Mouse (Mus musculus): ENCODE data around the gene Gm20716.

The Gm20716 gene

GRCm38 (mm10) chr2:168230026-168230728, at the start of gene Gm20716, which contains the start of the genes Dpm1 and Mocs3:
TSS of gene Gm20716 (minus strand) at chr2:168230364.
TSS of gene Dpm1 (minus strand) at chr2:168230591.
TSS of gene Mocs3 (plus strand) at chr2:168230622.
- DNase-seq (ENCODE audit: low spot score): peak; percentile 90

DNA sequence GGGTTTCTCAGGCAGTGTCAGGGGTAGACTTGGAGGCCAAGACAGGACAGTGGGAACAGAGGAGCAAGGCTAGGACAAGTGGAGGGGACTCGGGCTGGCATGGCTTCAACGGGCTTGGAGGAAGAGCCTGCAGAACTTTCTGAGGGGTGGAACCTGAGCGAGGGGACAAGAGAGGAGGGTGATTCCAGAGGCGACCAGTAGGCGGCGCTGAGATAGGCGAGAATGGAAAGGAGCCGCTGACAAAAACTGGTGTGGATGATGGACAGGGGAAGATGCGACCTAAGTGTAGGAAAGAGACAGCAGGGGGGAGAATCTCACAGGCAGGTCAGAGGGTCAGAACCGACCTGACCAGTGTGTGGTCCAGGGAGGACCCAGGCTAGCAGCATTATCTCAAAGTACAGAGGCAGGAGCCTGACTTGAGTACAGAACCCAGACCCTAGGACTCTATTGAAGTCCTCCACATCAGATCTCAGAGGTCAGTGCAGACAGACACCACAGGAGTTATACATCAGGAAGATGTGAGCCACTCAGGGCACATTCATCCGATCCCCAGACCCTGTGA, 44.3 kb upstream of the Gm20716 start:
- DNase-seq (ENCODE audit: low spot score): peak; percentile 45

DNA sequence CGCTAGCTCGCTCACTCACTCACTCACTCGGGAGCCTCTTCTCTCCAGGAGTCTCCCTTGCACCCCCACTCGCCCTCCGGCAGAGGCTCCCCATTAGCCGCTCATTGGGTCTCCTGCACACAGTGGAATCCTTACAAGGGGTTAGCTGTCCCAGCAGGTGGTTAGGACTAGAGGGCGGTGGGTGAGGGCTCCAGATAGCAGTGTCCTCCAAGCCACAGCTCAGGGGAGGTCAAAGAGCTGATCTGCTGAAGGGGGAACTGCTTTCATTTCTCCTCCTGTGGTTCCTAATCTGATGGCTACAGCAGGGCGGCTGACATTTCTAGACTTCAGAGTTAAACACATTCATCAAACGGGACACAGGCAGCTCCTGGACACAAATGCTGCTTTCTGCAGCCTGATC, 43.2 kb upstream of the Gm20716 start:
- DNase-seq (ENCODE audit: low spot score): no peak

DNA sequence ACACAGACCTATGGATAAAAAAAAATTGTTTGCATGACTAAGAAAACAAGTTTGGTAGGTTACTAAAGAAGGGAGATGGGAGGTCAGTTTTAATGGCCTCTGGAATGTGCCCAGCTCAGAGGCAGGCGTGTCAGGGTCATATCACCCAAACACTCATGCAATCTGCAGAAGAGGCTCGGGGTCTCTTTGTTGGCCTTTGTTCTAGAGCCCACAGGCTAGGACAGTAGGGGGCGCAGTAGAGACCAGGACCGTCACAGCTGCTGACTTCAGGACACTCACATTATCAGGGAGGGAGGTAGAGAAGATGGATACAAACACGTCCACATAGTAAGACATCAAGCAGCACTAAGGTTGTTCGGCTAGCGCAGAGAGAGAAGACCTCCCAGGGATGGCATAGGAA, 37.9 kb upstream of the Gm20716 start:
- DNase-seq (ENCODE audit: low spot score): no peak

- no peak for DNase-seq (ENCODE audit: low spot score)
These were observed 30.7 kb upstream of the Gm20716 start for GRCm38 (mm10) chr2:168260900-168261299.

DNA sequence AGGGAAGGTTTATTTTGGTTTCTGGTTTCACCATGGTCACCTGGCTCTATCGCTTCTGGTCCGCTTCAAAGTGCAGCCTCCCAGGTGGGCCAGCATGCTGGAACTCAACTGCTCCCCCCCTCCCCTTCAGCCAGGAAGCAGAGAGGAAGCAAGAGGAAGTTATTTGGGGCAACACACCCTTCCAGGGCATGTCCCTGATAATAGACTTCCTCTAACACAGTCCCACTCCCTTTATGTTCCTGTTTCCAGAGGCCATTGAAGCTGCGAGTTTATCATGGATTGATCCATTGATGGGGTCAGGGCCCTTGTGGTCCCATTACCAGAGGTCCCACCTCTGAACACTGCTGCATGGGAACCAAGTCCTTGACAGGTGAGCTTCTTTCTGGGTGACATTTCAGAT, 30.0 kb upstream of the Gm20716 start:
- DNase-seq (ENCODE audit: low spot score): no peak

DNA sequence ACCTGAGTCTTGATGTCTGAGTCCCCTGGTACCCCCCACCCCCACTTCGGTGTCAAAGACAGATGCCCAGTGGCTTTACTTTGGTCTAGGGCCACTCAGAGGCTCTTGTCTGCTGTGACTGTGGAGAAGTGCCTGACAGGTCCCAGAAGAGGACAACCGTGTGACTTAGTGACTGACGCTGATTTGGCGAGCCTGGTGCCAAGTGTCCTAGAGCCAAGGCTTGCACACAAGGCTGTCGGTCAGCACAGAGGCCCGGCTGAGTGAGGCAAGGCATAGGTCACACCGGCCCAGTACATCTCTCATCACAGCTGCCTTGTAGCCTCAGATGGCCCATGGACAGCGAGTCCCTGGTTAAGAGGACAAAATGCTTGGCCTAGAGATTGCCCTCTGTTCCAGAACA, 28.9 kb upstream of the Gm20716 start:
- no peak for DNase-seq (ENCODE audit: low spot score)

DNA sequence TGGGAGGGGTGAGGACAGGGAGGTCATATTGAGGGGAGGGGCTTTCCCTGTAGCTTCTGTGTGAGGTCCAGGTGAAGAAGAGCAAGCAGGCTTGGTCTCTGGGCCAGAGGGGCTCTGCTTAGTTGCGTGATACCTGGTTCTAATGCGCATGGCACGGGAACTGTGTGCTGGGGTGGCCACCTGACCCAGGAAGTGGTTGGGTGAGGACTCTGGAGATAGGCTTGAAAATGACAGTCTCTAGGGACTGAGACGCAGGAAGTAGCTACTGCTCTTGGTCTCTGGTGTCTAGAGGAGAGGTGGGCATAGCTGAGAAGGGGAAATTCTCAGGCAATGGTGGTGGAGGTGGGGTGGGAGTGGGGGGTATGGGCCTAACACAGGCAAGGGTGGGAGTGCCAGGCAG, 27.0 kb upstream of the Gm20716 start:
- no peak for DNase-seq (ENCODE audit: low spot score)

DNA sequence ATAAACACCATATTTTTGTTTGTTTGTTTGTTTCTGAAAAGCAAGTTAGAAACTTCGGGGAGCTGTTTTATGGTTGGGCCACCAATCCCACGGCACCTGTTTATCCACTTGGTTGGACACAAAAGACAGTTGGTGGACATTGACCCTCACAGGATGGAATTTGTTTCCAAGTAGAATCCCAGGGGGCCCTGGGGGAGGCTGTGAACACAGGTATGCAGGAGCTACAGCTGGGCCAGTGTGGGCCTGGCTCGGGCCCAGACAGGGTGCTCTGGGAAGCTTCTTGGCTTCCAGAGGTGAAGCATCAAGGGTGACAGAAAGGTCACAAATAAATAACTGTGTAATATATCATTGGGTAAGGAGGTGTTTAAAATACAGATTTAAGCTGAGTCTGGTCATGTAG, 26.3 kb upstream of the Gm20716 start:
- no peak for DNase-seq (ENCODE audit: low spot score)

- no peak for DNase-seq (ENCODE audit: low spot score)
These were observed 23.7 kb upstream of the Gm20716 start for GRCm38 (mm10) chr2:168253822-168254221.

GRCm38 (mm10) chr2:168252639-168253292, 22.6 kb upstream of the Gm20716 start:
- no peak for DNase-seq (ENCODE audit: low spot score)

DNA sequence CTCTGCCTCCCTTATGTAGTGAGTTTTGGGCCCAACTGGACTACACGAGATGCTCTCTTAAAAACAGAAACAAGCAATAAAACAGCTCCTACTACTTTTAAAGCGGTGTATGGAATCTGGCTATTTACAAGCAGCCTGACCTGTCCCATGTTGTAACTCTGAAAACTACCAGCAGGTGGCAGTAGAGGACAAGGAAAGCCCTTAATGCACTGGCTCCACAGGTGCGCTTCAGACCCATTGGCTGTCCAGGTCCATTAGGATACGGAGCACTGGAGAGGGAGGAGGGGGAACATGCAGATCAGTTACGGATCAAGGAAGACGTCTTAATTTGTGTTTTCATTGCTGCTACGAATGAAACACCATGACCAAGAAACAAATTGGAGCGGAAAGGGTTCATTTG, 20.1 kb upstream of the Gm20716 start:
- peak; percentile 72 for DNase-seq (ENCODE audit: low spot score)

GRCm38 (mm10) chr2:168248856-168249245, 18.7 kb upstream of the Gm20716 start:
- DNase-seq (ENCODE audit: low spot score): no peak

- no peak for DNase-seq (ENCODE audit: low spot score)
These were observed 18.1 kb upstream of the Gm20716 start for GRCm38 (mm10) chr2:168248167-168248855.

DNA sequence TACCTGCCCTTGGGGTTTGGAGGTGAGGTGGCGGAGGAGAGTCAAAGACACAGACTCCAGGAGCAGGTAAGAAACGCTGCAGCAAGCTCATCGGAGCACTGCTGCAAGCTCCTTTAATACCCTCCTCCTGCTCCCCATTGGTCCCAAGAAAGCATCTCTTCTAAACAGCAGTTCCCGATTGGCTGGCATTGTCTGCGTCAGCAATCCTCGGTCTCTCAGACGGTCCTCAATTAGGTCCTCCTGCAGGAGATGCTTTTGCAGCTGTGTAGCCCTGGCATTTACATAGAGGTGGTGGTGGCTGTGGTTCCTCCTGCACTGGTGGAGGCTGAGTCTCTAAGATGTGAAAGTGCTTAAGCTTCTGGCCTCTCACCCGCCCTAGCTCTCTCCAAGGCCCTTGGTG, 15.4 kb upstream of the Gm20716 start:
- DNase-seq (ENCODE audit: low spot score): no peak

DNA sequence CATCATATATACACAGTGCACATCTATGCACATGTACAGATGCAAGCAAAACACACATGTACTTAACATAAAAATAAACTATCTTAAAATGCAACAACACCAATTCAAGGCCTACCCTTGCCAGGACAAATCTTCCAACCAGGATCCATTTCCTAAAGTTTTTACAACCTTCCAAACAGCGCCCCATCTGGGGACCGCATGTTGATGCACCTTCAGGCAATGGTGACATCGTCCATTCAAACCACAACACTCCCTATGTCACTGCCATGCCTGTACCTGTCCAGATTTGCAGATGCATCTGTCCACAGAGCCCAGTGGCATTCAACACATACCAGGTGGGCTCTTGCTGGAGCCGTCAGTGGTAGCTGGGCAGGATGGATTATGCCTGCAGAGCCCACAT, 13.1 kb upstream of the Gm20716 start:
- no peak for DNase-seq (ENCODE audit: low spot score)

DNA sequence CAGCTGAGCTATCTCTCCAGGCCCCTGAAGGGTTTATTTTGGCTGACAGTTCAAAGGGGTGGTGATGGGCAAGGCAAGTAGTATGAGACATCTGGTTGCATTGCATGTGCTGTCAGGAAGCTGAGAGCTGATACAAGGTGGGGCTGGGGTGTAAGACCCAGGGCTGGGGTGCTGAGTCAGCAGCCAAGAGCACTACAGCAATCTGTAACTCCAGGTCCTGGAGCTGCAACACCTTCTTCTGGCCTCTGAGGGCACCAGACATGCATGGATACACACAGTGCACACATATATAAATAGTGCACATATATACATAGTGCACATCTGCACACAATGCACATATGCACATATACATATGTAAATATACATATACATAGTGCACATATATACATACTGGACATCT, 12.7 kb upstream of the Gm20716 start:
- DNase-seq (ENCODE audit: low spot score): no peak

GRCm38 (mm10) chr2:168238335-168238734, 8.2 kb upstream of the Gm20716 start:
- DNase-seq (ENCODE audit: low spot score): no peak

- no peak for DNase-seq (ENCODE audit: low spot score)
These were observed 3.1 kb upstream of the Gm20716 start for GRCm38 (mm10) chr2:168233286-168233685.

- DNase-seq (ENCODE audit: low spot score): no peak
These were observed 1.3 kb upstream of the Gm20716 start for GRCm38 (mm10) chr2:168231471-168231829.

GRCm38 (mm10) chr2:168230773-168231470, 758 bp upstream of the Gm20716 start:
- DNase-seq (ENCODE audit: low spot score): no peak
